Mouse (Mus musculus) retina, adult 2 months (tissue): ENCODE measurements at regions not wholly inside any gene's neighbourhood (a gene's known extent, or its start where the extent isn't known, plus 50 kb on each side); places are given as distances from the start of the nearest gene placed in this dataset.
"Not testable (repeated sequence)": the region's sequence is repeated elsewhere in the genome, so short reads cannot be mapped to it uniquely, and the experiment has no call there.

Experiments used
- DNase-seq: peaks from one replicate; pipeline ENCODE4 v3.0.0-alpha.2; 2012; ENCODE audit warnings: low read depth, low spot score

DNA sequence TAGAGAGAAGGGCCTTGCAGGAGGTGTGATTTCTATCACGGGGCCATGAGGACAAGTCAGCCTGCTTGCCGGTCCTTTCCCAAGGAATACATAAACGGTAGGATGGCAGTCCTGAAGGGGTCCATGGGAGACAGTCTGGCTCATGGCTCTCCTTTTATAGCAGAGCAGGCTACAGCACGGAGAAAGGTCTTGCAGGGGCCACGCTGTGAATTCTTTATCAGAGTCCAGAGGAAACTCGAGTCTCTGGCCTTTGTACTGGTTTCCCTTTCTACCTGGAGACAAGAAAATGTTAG, 1984.0 kb downstream of the 4930444P10Rik start:
- DNase-seq: no peak

DNA sequence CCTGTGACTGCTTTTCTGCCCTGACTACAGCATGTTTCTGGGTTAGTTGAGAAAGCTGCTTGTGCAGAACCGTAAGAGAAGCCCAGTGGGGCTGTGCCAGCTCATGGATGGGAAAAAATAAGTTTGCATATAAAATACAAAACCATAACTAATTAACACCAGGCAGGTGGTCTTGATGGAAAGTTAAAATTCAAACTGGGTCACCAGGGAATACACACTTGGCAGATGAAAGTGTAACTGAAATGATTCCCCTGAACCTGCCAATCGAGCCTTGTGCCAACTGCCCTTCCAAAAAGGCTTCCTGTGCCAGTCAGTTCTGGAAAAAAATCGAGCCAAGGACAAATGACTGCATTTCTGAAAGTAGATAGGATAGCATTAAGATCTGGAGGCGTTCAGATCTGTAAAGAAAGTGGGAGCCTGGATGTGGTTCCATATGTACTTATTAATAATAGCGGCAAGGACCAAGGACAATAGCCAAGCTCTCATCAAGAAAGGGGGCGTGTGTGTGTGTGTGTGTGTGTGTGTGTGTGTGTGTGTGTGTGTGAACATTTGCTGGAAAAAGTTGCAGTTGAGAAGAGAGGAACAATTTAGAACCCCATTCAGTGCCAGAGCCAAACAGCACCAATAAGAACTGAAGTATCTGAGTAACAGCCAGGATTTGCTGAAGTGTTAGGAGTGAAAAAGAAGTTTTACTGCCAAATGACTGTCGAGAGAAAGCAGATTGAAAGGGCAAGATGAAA, 1984.5 kb downstream of the 4930444P10Rik start:
- no peak for DNase-seq

DNA sequence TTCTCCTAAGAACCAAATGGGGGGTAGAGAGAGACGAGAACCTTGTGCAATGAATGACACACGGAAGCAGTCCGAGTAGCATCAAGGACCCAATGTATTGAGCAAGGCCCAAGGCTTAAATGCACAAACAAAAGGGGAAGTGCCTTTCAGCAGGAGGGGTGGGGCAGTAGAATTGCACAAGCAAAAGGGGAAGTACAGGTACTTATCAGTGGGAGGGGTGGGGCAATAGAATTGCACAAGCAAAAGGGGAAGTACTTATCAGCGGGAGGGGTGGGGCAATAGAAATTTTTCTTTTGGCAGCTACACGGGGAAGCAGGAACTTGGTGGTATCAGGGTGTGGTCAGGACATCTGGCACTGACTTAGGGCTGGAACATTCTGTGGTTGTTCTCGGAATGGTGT, 1987.6 kb downstream of the 4930444P10Rik start:
- not testable (repeated sequence) for DNase-seq

- no peak for DNase-seq
These were observed 1988.6 kb downstream of the 4930444P10Rik start for GRCm38 (mm10) chr1:14104529-14104928.

- no peak for DNase-seq
These were observed 1994.1 kb downstream of the 4930444P10Rik start for GRCm38 (mm10) chr1:14099031-14099430.

DNA sequence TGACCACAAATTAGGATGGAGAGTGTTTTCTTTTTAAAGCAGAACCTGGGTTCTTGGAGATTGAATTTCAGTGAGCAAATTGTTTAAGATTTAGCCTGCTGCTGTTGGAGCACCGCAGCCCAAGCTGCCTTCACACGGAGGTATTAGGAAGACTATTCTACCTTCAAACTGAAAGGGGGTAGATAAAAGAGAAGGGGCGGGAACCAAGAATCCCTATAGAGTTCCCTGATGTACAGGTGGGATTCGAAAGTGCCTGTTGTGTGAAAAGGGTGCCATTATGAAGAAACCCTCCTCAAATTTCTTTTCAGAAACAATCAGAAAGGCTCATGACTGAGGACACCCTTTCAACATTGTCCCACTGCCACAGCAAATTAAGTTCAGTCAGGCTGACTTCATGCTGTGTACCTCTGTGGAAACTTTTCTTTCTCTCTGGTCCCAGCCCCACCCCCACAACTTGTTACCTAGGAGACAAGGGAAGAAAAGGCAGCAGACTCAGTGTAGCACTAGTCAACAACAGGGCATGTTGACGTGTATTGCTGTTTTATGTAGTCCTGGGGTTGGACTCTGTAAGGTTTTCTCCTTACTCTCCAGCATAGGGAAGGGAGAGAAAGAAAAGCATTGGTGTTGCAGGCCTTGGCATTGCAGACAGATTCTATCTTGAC, 1995.4 kb downstream of the 4930444P10Rik start:
- DNase-seq: no peak

- no peak for DNase-seq
These were observed 2028.3 kb downstream of the 4930444P10Rik start for GRCm38 (mm10) chr1:14064856-14065255.

DNA sequence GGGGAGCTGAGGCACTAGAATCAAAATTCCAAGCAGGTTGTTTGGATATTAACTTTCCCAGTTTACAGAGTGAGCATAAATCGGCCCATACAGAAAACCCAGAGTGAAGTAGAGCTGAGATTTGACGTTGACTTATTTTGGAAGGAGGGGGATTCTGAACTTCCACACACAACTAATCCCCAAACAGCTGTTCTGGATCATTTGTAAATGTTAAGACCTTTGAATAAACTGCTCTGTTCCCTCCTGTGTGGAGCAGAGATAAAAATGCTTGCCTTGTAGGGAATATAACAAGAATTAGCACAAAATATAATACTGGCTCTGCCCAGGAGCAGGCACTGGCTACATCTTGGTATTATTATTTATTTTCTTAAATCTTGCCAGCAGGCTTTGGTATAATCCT, 2057.0 kb downstream of the 4930444P10Rik start:
- DNase-seq: no peak

DNA sequence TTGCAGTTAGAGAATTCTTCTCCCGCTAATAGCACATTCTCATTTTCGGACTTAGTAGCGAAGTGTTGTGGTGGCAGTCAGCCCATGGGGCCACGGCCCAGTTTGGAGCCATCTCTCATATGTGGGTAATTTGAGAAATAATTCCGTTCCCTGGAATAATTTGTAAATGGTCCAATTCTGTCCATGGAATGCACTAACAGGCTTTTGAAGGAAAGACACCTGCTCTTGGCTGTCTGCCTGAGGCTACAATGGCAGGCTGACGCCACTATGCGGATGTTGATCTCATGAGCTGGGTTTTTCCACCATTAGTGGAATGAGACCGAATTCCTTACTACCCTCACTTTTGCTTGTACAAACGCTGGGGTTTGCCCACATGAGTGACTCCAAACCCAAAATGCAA, 2081.6 kb downstream of the 4930444P10Rik start:
- DNase-seq: no peak

DNA sequence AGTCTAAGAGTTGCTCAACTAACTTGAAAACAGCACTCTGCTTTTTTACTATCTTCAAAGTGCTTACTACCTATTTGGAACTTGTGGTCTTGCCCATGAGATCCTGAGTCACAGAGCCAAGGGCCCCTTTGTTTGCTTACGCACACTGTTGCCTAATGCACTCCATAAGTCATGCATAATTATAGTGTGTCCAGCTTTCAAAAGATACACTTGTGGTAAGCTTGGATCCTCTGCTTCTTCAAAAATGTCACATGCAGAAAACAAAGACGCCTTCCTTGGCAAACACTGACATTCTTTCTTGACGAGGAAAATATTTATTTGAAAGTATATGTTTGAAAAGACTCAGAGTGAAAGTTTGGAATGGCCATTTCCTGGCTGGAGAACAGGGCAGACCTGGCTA, 2082.3 kb downstream of the 4930444P10Rik start:
- no peak for DNase-seq

DNA sequence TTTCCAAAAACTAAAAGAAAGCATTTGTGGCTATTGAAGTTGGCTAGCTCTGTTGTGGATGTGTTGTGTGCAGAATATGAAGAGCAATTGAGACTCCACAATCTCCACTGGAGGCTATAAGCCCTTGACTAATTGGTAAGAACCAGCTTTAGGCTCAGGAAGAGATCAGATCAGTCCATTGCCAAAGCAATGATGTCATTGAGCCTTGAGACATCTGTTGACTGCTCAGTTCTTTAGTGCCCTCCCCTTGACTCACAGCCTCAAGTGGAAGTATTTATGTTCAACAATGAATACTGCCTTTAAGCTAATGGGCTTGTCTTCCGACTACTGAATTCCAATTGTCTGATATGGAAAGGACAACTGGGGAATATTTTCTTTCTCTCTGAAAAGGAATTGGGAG, 2090.6 kb downstream of the 4930444P10Rik start:
- no peak for DNase-seq

DNA sequence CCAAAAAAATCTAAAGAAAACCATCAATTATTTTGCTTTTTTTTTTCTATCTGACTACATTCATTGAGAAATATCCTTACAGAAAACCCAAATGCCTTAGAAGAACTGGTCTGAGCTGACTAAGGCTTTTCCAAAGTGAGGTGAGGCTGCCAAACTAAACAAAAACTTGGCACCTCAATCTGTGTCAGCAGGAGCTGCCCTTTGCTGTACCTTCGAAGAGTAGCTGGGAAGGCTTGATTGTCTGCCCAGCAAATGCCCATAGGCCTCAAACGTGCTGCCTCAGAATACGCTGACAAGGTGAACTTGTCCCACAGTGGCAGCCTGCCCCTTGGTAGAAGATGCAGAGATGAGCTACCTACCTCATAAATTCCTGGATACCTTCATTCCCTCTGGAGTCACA, 2091.7 kb downstream of the 4930444P10Rik start:
- DNase-seq: no peak

DNA sequence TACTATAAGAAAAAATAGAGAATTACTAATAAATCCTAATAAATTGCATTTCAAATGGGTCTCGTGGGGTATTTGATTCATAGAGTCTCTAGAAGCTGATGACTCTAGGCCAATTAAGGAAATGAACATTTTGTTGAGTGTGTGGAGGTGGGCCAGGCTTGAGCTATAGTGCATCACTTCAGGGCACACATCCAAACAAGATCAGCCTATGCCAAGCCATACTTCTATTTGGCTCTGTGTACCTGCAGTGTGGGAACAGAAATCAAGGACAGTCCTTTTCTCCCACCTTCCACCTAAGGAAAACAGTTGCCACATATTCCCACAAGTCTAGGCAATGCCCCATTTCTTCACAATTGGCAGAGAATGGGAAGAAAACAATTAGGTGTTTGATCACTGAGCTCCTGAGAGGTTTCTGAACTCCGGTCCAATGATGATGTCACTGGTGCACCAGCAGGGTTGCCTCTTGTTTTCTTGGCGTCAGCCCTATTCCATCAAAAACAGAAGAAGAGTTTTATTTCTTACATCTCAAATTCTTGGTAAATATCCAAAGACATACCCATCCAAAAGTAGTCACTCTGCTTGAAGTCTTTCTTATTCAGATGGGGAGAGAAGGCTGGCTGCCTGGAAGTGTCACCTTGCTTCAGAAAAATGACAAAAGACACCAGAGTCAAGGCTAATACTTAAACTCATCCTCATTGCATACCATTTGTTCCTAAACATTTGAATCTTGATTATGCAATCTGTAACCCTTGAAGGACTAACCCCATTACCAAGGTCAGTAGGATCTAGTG, 2092.3 kb downstream of the 4930444P10Rik start:
- DNase-seq: no peak

- DNase-seq: no peak
These were observed 2094.9 kb downstream of the 4930444P10Rik start for GRCm38 (mm10) chr1:13998178-13998708.

GRCm38 (mm10) chr1:13993825-13994509, 2099.2 kb downstream of the 4930444P10Rik start:
- DNase-seq: no peak

GRCm38 (mm10) chr1:13992978-13993377, 2100.1 kb downstream of the 4930444P10Rik start:
- DNase-seq: no peak

DNA sequence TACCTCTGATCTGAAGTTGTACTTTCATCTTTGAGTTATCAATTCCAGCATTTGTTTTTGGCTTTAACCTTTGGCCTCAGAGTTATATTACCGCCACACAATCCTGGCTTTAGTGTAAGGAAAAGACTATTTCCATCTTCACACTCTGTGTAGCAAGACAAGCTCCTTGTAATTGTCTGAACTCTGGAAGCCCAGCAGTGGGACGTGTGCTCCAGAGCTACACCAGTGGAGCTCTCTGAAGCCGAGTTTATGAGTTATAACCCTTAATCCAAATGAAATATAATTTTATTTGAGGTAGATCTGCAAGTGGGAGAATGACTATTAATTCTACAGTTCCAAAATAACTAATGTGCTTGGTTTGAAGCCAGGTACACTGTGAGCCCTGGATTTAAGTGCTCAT, 2103.8 kb downstream of the 4930444P10Rik start:
- DNase-seq: no peak

DNA sequence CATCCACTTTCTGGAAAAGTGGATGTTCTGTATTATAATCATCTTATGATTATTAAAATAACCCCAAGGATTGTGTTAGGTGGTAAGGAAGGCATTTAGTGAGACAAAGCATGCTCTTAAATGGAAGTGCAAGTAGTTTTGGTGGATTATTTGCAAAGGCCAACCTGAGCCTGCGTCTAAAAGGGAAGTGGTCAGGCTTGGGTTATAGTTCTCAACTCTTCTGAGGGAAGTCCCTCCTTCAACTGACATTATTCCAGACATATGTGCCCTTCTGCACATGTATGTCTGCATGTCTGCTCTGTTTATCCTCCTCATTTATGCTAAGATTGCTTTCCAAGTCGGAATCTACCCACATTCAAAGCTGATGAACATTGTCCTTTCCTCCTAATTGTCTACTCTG, 2108.3 kb downstream of the 4930444P10Rik start:
- DNase-seq: no peak

GRCm38 (mm10) chr1:13980273-13980672, 2112.9 kb downstream of the 4930444P10Rik start:
- no peak for DNase-seq

DNA sequence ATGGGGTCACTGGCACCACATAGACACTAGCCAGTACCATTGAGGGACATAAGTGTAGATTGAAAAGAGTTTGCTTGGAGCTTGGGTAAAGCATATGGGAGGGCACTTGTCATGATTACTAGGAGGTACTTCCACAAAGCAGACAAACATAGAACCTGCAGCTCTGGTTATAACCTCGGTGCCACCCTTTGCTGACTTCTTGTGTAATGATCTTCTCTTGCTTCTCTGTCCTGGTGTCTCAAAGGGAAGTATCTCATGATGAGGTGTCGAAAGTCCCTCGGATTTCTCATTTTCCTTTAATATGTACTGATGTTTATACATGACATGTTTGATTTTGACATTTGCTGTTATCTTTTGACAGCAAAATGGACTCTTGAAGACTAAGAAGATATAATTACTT, 2114.5 kb downstream of the 4930444P10Rik start:
- DNase-seq: no peak

- no peak for DNase-seq
These were observed 2115.9 kb downstream of the 4930444P10Rik start for GRCm38 (mm10) chr1:13977207-13977606.

GRCm38 (mm10) chr1:13949241-13949640, 2143.9 kb downstream of the 4930444P10Rik start:
- DNase-seq: no peak
